Comparison of ENCODE assay signal across 12 mouse cellular contexts in the genomic region with DNA sequence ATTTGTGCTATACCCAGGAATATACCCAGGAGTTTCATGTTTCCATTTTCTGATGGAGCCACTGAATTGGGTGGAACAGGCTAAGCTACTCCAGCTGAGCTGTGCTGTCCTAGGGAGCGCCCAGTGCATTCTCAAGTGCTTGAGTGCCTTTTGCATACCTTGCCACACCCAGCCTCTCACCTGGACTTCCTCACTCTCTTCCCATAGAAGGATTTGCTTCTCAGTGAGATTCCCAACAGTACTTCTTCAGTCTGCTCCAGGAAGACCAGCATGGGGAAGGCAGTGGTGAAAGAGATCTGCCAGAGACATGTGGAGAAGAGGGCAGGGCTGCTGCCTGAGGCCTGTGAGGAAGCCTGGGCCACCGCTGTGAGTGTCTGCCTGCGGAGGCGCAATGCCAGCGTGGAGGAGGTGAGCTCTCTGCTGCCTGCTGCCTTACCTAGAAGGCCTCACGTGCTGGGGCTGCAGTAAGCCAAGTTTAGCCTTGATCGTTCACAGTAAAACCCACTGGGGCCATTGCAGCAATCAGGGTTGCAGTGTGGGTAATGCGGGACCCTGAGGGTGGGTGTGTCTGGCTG. TPM values are rescaled to one million over a fixed set of nuclear protein-coding genes. Genes with fewer than 3 reads are reported as not detected.
DNase-seq lines count a peak whose midpoint lies in the region; ATAC-seq and TF ChIP-seq lines count a peak whose summit lies in the region.
"Had no signal": no experiment of that assay in that cellular context is flagged by ENCODE, and none has a peak within 500 bp of the region (broad histone marks: within the 10 kb centered on the region; RNA-seq: fewer than 3 reads in every experiment).

No protein-coding gene starts in this region.

- WGBS in embryonic facial prominence, embryonic 14.5 days, result 36% methylated on average over 8 of the region's 8 CpGs
- WGBS in lung, postnatal 0 days, result 37% methylated on average over 8 of the region's 8 CpGs
- 48% methylated on average over 8 of the region's 8 CpGs for WGBS in forebrain, embryonic 13.5 days

- H3K27ac ChIP-seq in ES-Bruce4 (ENCODE audit: insufficient read depth, low read length), result peak overlapping the region; percentile 71
- H3K27ac ChIP-seq in embryonic facial prominence, embryonic 14.5 days (replicated peaks; ENCODE audit: low read depth, low read length), result no peak overlapping the region
- H3K27ac ChIP-seq in lung, postnatal 0 days (ENCODE audit: low read length), result peak overlapping the region; percentile 78
- no peak overlapping the region for H3K27ac ChIP-seq in forebrain, embryonic 13.5 days

- peak; percentile 80; the same call in 1 of the 2 replicates for TF ChIP-seq EP300 in ES-Bruce4 (IDR thresholded peaks at IDR 0.05; ENCODE audit: insufficient read depth, low read depth, low read length)
- TF ChIP-seq EP300 in lung, postnatal 0 days (IDR thresholded peaks at IDR 0.05), result peak; percentile 73

- H3K4me3 ChIP-seq in ES-Bruce4 (ENCODE audit: low read depth, low read length), result peak overlapping the region; percentile 63
- H3K4me3 ChIP-seq in embryonic facial prominence, embryonic 14.5 days (ENCODE audit: low read depth, low read length), result no peak overlapping the region
- H3K4me3 ChIP-seq in lung, postnatal 0 days (ENCODE audit: low read depth, low read length), result peak overlapping the region; percentile 18; the same call in 1 of the 2 replicates
- H3K4me3 ChIP-seq in forebrain, embryonic 13.5 days, result no peak overlapping the region
- H3K4me3 ChIP-seq: megakaryocyte, embryonic 14.5 days had no signal

- peak overlapping the region; percentile 25 for H3K9ac ChIP-seq in ES-Bruce4 (ENCODE audit: low read depth, poor library complexity, severe bottlenecking)
- no peak overlapping the region for H3K9ac ChIP-seq in embryonic facial prominence, embryonic 14.5 days (ENCODE audit: low read depth, low read length)
- 0 out of 2 replicates have a peak overlapping the region, but pooled peaks have one; percentile 1 for H3K9ac ChIP-seq in lung, postnatal 0 days (replicated peaks; ENCODE audit: low read depth)
- no peak overlapping the region for H3K9ac ChIP-seq in forebrain, embryonic 13.5 days

- TF ChIP-seq POLR2A in ES-Bruce4 (IDR thresholded peaks at IDR 0.05; ENCODE audit: insufficient read depth, low read length), result no peak

- peak; percentile 40 to 54 for DNase-seq in cerebellum, adult 18-20 months
- DNase-seq in embryonic facial prominence, embryonic 14.5 days (ENCODE audit: low spot score), result peak; percentile 22
- peak; percentile 93 for DNase-seq in lung, postnatal 0 days (ENCODE audit: low spot score)
- no peak for DNase-seq in gastrocnemius, adult 18-20 months (ENCODE audit: low spot score)
- no peak for DNase-seq in right cerebral cortex, postnatal 14 days
- DNase-seq: adrenal gland, adult 2 months; kidney, postnatal 36 days had no signal

- no peak for TF ChIP-seq CTCF in ES-Bruce4 (IDR thresholded peaks at IDR 0.05; ENCODE audit: low read depth, low read length)
- TF ChIP-seq CTCF in lung, postnatal 0 days (IDR thresholded peaks at IDR 0.05), result no peak; the same call in 1 of the 2 replicates

- no peak for ATAC-seq in cerebellum, adult (ENCODE audit: insufficient number of reproducible peaks, low FRiP score, low TSS enrichment)
- ATAC-seq in embryonic facial prominence, embryonic 14.5 days (ENCODE audit: low read depth), result no peak
- peak; percentile 88 for ATAC-seq in lung, postnatal 0 days
- no peak for ATAC-seq in forebrain, embryonic 13.5 days

- H3K4me1 ChIP-seq in ES-Bruce4 (ENCODE audit: control insufficient read depth, insufficient read depth, low read length), result peaks cover 10% of the 10 kb centered on the region
- H3K4me1 ChIP-seq in embryonic facial prominence, embryonic 14.5 days (ENCODE audit: control insufficient read depth, insufficient read depth, low read length), result peaks cover 12% of the 10 kb centered on the region
- peaks cover 14% of the 10 kb centered on the region; the same call in 1 of the 2 replicates for H3K4me1 ChIP-seq in lung, postnatal 0 days (ENCODE audit: insufficient read depth, low read depth, low read length)
- H3K4me1 ChIP-seq in forebrain, embryonic 13.5 days, result no peaks in the 10 kb centered on the region

- H3K9me3 ChIP-seq in ES-Bruce4 (replicated peaks; ENCODE audit: control insufficient read depth, insufficient read depth, low read length, poor library complexity, severe bottlenecking), result no peaks in the 10 kb centered on the region
- H3K9me3 ChIP-seq in embryonic facial prominence, embryonic 14.5 days (ENCODE audit: control insufficient read depth, low read length), result no peaks in the 10 kb centered on the region
- no peaks in the 10 kb centered on the region for H3K9me3 ChIP-seq in lung, postnatal 0 days (ENCODE audit: low read length)
- H3K9me3 ChIP-seq in forebrain, embryonic 13.5 days (replicated peaks), result no peaks in the 10 kb centered on the region
- H3K9me3 ChIP-seq: megakaryocyte, embryonic 14.5 days had no signal

- H3K4me2 ChIP-seq in embryonic facial prominence, embryonic 14.5 days (ENCODE audit: low read depth, low read length), result no peak overlapping the region
- H3K4me2 ChIP-seq in lung, postnatal 0 days (replicated peaks; ENCODE audit: low read depth, low read length), result peak overlapping the region; percentile 48
- H3K4me2 ChIP-seq in forebrain, embryonic 13.5 days, result no peak overlapping the region

- H3K27me3 ChIP-seq in ES-Bruce4 (ENCODE audit: control insufficient read depth, insufficient read depth, low read length, poor library complexity, severe bottlenecking), result no peaks in the 10 kb centered on the region
- H3K27me3 ChIP-seq in embryonic facial prominence, embryonic 14.5 days (replicated peaks; ENCODE audit: control insufficient read depth, insufficient read depth, low read length), result no peaks in the 10 kb centered on the region
- H3K27me3 ChIP-seq in lung, postnatal 0 days (replicated peaks; ENCODE audit: insufficient read depth, low read length), result no peaks in the 10 kb centered on the region
- no peaks in the 10 kb centered on the region for H3K27me3 ChIP-seq in forebrain, embryonic 13.5 days
- H3K27me3 ChIP-seq: megakaryocyte, embryonic 14.5 days had no signal

- no peaks in the 10 kb centered on the region for H3K36me3 ChIP-seq in ES-Bruce4 (ENCODE audit: control insufficient read depth, insufficient read depth, low read length, poor library complexity, severe bottlenecking)
- H3K36me3 ChIP-seq in embryonic facial prominence, embryonic 14.5 days (ENCODE audit: control insufficient read depth, insufficient read depth, low read length), result no peaks in the 10 kb centered on the region
- no peaks in the 10 kb centered on the region for H3K36me3 ChIP-seq in lung, postnatal 0 days (ENCODE audit: insufficient read depth, low read length)
- no peaks in the 10 kb centered on the region for H3K36me3 ChIP-seq in forebrain, embryonic 13.5 days (ENCODE audit: poor library complexity, severe bottlenecking)

RNA-seq across cellular contexts. Expression of gene Tatdn2, which starts 10.2 kb away (rescaled TPM):
- 39.7 and 42.2 TPM in 2 replicates for polyA plus RNA-seq in ES-Bruce4 (2011; ENCODE audit: insufficient read depth, insufficient read length, low read depth, missing spikeins)
- polyA plus RNA-seq in embryonic facial prominence, embryonic 14.5 days (2014; fragmentation: Nextera tagmentation; extraction: Ambion mirVana), result 0.94 and 1.9 TPM in 2 replicates
- polyA plus RNA-seq in lung, postnatal 0 days (2015; fragmentation: Nextera tagmentation; extraction: Ambion mirVana), result 1.1 and 1.3 TPM in 2 replicates
- total RNA-seq in gastrocnemius, adult 18-20 months (2021), result 10 to 100 TPM; 38.0 to 47.5 TPM
- 0.47 and 0.81 TPM in 2 replicates for polyA plus RNA-seq in forebrain, embryonic 13.5 days (2015; fragmentation: Nextera tagmentation; extraction: Ambion mirVana)

RNA-seq across cellular contexts. Expression of gene Ghrl, which starts 33.0 kb away (rescaled TPM):
- polyA plus RNA-seq in ES-Bruce4 (2011; ENCODE audit: insufficient read depth, insufficient read length, low read depth, missing spikeins), result 2.0 TPM in 1 of 2 replicates, not detected in the other
- 0.61 TPM in 1 of 2 replicates, not detected in the other for polyA plus RNA-seq in embryonic facial prominence, embryonic 14.5 days (2014; fragmentation: Nextera tagmentation; extraction: Ambion mirVana)
- polyA plus RNA-seq in lung, postnatal 0 days (2015; fragmentation: Nextera tagmentation; extraction: Ambion mirVana), result 5.5 and 6.0 TPM in 2 replicates
- total RNA-seq in gastrocnemius, adult 18-20 months (2021), result not detected
- 0.42 and 1.0 TPM in 2 replicates for polyA plus RNA-seq in forebrain, embryonic 13.5 days (2015; fragmentation: Nextera tagmentation; extraction: Ambion mirVana)
- total RNA-seq: adrenal gland, adult 2 months had no signal
- polyA plus RNA-seq: adrenal gland, adult 2 months; heart, embryonic 14.5 days had no signal

RNA-seq across cellular contexts. Expression of gene Irak2, which starts 48.4 kb away (rescaled TPM):
- polyA plus RNA-seq in ES-Bruce4 (2011; ENCODE audit: insufficient read depth, insufficient read length, low read depth, missing spikeins), result 6.6 and 10.1 TPM in 2 replicates
- 2.2 and 2.5 TPM in 2 replicates for polyA plus RNA-seq in embryonic facial prominence, embryonic 14.5 days (2014; fragmentation: Nextera tagmentation; extraction: Ambion mirVana)
- 15.6 and 16.1 TPM in 2 replicates for polyA plus RNA-seq in lung, postnatal 0 days (2015; fragmentation: Nextera tagmentation; extraction: Ambion mirVana)
- 1 to 10 TPM; 4.6 to 9.0 TPM for total RNA-seq in gastrocnemius, adult 18-20 months (2021)
- polyA plus RNA-seq in forebrain, embryonic 13.5 days (2015; fragmentation: Nextera tagmentation; extraction: Ambion mirVana), result 0.77 and 0.96 TPM in 2 replicates

RNA-seq across cellular contexts. Expression of gene Sec13, which starts 53.9 kb away (rescaled TPM):
- polyA plus RNA-seq in ES-Bruce4 (2011; ENCODE audit: insufficient read depth, insufficient read length, low read depth, missing spikeins), result 97.2 and 104 TPM in 2 replicates
- 301 and 324 TPM in 2 replicates for polyA plus RNA-seq in embryonic facial prominence, embryonic 14.5 days (2014; fragmentation: Nextera tagmentation; extraction: Ambion mirVana)
- polyA plus RNA-seq in lung, postnatal 0 days (2015; fragmentation: Nextera tagmentation; extraction: Ambion mirVana), result 163 and 178 TPM in 2 replicates
- total RNA-seq in gastrocnemius, adult 18-20 months (2021), result 10 to 100 TPM; 64.7 to 66.4 TPM
- 256 and 269 TPM in 2 replicates for polyA plus RNA-seq in forebrain, embryonic 13.5 days (2015; fragmentation: Nextera tagmentation; extraction: Ambion mirVana)

Comparison
In these comparisons a context has a peak if more than half of its experiments do, and no peak if none do; other contexts are left out.
1. DNase-seq: peak in cerebellum, adult 18-20 months (2 of 2), embryonic facial prominence, embryonic 14.5 days (single experiment) and lung, postnatal 0 days (single experiment); none in gastrocnemius, adult 18-20 months (single experiment) and right cerebral cortex, postnatal 14 days (single experiment).
2. H3K27ac ChIP-seq: peak in ES-Bruce4 (single experiment) and lung, postnatal 0 days (single experiment); none in embryonic facial prominence, embryonic 14.5 days (single experiment) and forebrain, embryonic 13.5 days (single experiment).
3. H3K4me3 ChIP-seq: peak in ES-Bruce4 (single experiment) and lung, postnatal 0 days (single experiment); none in embryonic facial prominence, embryonic 14.5 days (single experiment) and forebrain, embryonic 13.5 days (single experiment).
4. H3K9ac ChIP-seq: peak in ES-Bruce4 (single experiment) and lung, postnatal 0 days (single experiment); none in embryonic facial prominence, embryonic 14.5 days (single experiment) and forebrain, embryonic 13.5 days (single experiment).
5. RNA of gene Tatdn2, which starts 10.2 kb away (polyA plus RNA-seq): 39.7 to 42.2 TPM in ES-Bruce4; 0.94 to 1.9 TPM in embryonic facial prominence, embryonic 14.5 days, 1.1 to 1.3 TPM in lung, postnatal 0 days and 0.47 to 0.81 TPM in forebrain, embryonic 13.5 days; every median in the first group is over 10 times any median in the second.